Mouse (Mus musculus) hindbrain, embryonic 11.5 days (tissue): ENCODE results near the gene Klf15. TPM values are rescaled to one million over a fixed set of nuclear protein-coding genes. Genes with fewer than 3 reads are reported as not detected.

Source experiments
- ATAC-seq: fragments of 200-750 bp; cut with Nextera tagmentation; 2 replicates; pipeline ENCODE4 v1.8.0; 2017; ENCODE audit warnings: mild to moderate bottlenecking, moderate TSS enrichment, moderate library complexity; ENCODE audit not compliant: low FRiP score
- DNase-seq: peaks from one replicate; pipeline ENCODE4 v3.0.0-alpha.2; 2015; ENCODE audit warnings: low spot score
- H3K27ac ChIP-seq: fragments of 300-500 bp; sonication (generic); 2 replicates; pipeline ENCODE4 v1.5.1; 2014; ENCODE audit warnings: mild to moderate bottlenecking, low read depth, low read length
- H3K27me3 ChIP-seq: fragments of 300-500 bp; sonication (generic); 2 replicates; pipeline ENCODE4 v1.6.1; 2014; ENCODE audit warnings: mild to moderate bottlenecking, low read length, moderate library complexity, mixed read lengths; ENCODE audit not compliant: control insufficient read depth, insufficient read depth
- H3K36me3 ChIP-seq: fragments of 300-500 bp; sonication (generic); 2 replicates; pipeline ENCODE4 v1.6.1; 2014; ENCODE audit warnings: mild to moderate bottlenecking, low read length, moderate library complexity, mixed read lengths; ENCODE audit not compliant: control insufficient read depth, insufficient read depth
- H3K4me1 ChIP-seq: fragments of 300-500 bp; sonication (generic); replicated peaks from 2 replicates; pipeline ENCODE4 v1.6.1; 2014; ENCODE audit warnings: low read length, mixed read lengths; ENCODE audit not compliant: control insufficient read depth, insufficient read depth
- H3K4me2 ChIP-seq: fragments of 300-500 bp; sonication (generic); replicated peaks from 2 replicates; pipeline ENCODE4 v1.6.1; 2014; ENCODE audit warnings: mild to moderate bottlenecking, low read depth, low read length
- H3K4me3 ChIP-seq: fragments of 300-500 bp; sonication (generic); 2 replicates; pipeline ENCODE4 v1.5.1; 2014; ENCODE audit warnings: low read depth, low read length
- H3K9ac ChIP-seq: fragments of 300-500 bp; sonication (generic); 2 replicates; pipeline ENCODE4 v1.6.1; 2014; ENCODE audit warnings: low read depth, low read length
- H3K9me3 ChIP-seq: fragments of 300-500 bp; sonication (generic); 2 replicates; pipeline ENCODE4 v1.6.1; 2016; ENCODE audit warnings: low read length; ENCODE audit not compliant: control insufficient read depth
- WGBS: fragments of 180-500 bp; shearing (Covaris S2); extraction: QIAGEN DNeasy Blood & Tissue Kit; methylation state at CpG from one replicate; pipeline ENCODE4 v1.1.7; 2014; 5-methylcytosine and 5-hydroxymethylcytosine counted together
- polyA plus RNA-seq: library from polyadenylated mRNA; unstranded; fragments of >200 nt; fragmentation: Nextera tagmentation; extraction: Ambion mirVana; gene quantifications from 2 replicates; pipeline ENCODE4 v1.2.1, GENCODE M21; 2014

Gene Klf15
- polyA plus RNA-seq, 1 experiment from 2014 or later, result 1.9 TPM

DNA sequence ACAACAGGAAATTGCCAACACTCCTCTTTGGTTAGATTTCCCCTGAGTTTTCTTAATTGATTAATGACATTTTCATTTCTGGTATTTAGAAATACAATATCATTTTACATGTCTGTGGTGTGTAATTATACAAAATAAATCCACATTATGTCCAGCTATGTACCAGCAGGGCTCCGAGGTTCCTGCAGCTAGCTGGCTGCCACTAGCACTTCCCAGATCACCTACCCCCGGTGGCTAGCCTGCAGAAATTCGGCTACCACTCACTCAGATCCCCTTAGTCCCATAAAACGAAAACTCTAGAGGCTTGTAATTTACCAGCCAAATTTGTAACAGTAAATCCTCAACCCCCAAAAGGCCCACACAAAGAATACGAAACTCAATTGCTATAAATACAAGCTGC, 57.0 kb downstream of the Klf15 start:
- no peak for ATAC-seq
- 62% methylated on average over 5 of the region's 5 CpGs for WGBS
- no peak for DNase-seq

More for the DNA sequence above, 57.0 kb downstream of the Klf15 start:
- no peak overlapping the region for H3K9ac ChIP-seq
- no peaks in the 10 kb centered on the region for H3K4me1 ChIP-seq
- no peak overlapping the region for H3K4me2 ChIP-seq
- no peak overlapping the region for H3K27ac ChIP-seq
- no peak overlapping the region for H3K4me3 ChIP-seq
- H3K9me3 ChIP-seq, result no peaks in the 10 kb centered on the region
- no peaks in the 10 kb centered on the region for H3K27me3 ChIP-seq
- no peaks in the 10 kb centered on the region for H3K36me3 ChIP-seq

Other genes with a start within 250 kb of the Klf15 start
- gene Vmn1r53, start 238.1 kb upstream of the Klf15 start, polyA plus RNA-seq, result not detected in 2 replicates
- not detected in 2 replicates for gene Vmn1r54, start 216.3 kb upstream of the Klf15 start, polyA plus RNA-seq
- gene BC048671, start 161.4 kb upstream of the Klf15 start, polyA plus RNA-seq, result not detected in 2 replicates
- 0.27 TPM in 1 of 2 replicates, not detected in the other for gene Chst13, start 137.4 kb upstream of the Klf15 start, polyA plus RNA-seq
- gene Uroc1, start 129.3 kb upstream of the Klf15 start, polyA plus RNA-seq, result not detected in 2 replicates
- 10.4 and 11.5 TPM in 2 replicates for gene Zxdc, start 93.1 kb upstream of the Klf15 start, polyA plus RNA-seq
- 1.2 and 1.5 TPM in 2 replicates for gene Cfap100, start 33.8 kb upstream of the Klf15 start, polyA plus RNA-seq
- 2.2 TPM in 2 replicates for gene Aldh1l1, start 23.9 kb downstream of the Klf15 start, polyA plus RNA-seq
- gene Slc41a3, start 142.1 kb downstream of the Klf15 start, polyA plus RNA-seq, result 3.2 and 3.5 TPM in 2 replicates